Mouse (Mus musculus): ENCODE data around the gene Thrsp. TPM values are rescaled to one million over a fixed set of nuclear protein-coding genes. Genes with fewer than 3 reads are reported as not detected.

The Thrsp gene
- total RNA-seq, 2 experiments from 2014 or later = 444 to 455 TPM

DNA sequence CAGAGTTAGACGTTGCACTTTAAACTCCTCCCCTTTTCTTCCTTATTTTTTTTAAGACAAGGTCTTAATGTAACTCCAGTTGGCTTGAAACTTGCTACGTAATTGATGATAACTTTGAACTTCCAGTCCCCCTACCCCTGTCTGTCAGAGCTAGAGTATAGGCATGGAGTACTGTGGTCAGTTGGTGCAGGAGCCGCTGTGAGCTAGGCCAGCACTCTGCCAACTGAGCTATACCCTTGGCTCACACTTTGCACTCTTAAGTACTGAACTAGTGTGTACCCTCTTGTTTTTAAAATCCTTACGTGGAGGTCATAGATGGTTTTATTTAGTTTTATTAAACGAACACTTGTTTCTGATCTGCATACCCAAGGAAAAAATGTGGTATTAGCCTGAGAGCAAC lies 38.2 kb downstream of the Thrsp start:
- no peak for DNase-seq

- no peak for DNase-seq
These were observed 41.6 kb downstream of the Thrsp start for GRCm38 (mm10) chr7:97375906-97376305.

DNA sequence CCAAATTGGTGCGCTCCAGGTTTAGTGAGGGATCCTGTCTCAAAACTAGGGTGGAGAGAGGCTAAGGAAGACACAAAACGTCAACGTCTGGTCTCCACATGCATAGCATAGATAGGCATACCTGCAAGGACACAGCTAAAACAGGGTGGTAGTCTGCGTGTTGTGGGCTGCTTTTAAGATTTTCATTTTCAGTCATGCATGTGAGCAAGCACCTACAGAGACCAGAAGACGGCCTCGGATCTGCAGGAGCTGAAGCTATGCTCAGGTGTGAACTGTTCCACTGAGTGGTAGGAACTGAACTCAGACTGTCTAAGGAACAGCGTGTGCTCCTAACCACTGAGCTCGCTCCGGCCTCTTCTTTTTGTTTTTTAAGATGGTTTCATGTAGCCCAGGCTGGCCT lies 42.4 kb downstream of the Thrsp start:
- no peak for DNase-seq

GRCm38 (mm10) chr7:97365887-97366286 lies 51.6 kb downstream of the Thrsp start:
- DNase-seq = no peak

Other genes with a start within 250 kb of the Thrsp start
- gene Usp35, start 85.7 kb downstream of the Thrsp start, total RNA-seq (2021) = 1 to 10 TPM; 3.6 to 7.1 TPM
- gene Kctd21, start 85.4 kb downstream of the Thrsp start, total RNA-seq (2021) = 1 to 10 TPM; 4.0 to 5.4 TPM
- 10 to 100 TPM; 13.2 to 13.8 TPM for gene Alg8, start 46.1 kb downstream of the Thrsp start, total RNA-seq (2021)
- gene Ndufc2, start 17.7 kb downstream of the Thrsp start, total RNA-seq (2021) = 100 to 1,000 TPM; 603 to 657 TPM
- gene Kctd14, start 33.6 kb upstream of the Thrsp start, total RNA-seq (2021) = 1 to 10 TPM; 2.0 to 3.1 TPM
- 10 to 100 TPM; 47.3 to 56.3 TPM for gene Ints4, start 63.2 kb upstream of the Thrsp start, total RNA-seq (2021)
- 10 to 100 TPM; 38.3 to 49.7 TPM for gene Aamdc, start 161.8 kb upstream of the Thrsp start, total RNA-seq (2021)
- 10 to 100 TPM; 24.8 to 28.5 TPM for gene Rsf1, start 162.2 kb upstream of the Thrsp start, total RNA-seq (2021)

Measured in adrenal gland, postnatal 10 days (tissue).